Mouse (Mus musculus): ENCODE measurements around the gene Akr1b8. TPM values are rescaled to one million over a fixed set of nuclear protein-coding genes. Genes with fewer than 3 reads are reported as not detected.
A peak's percentile ranks its signal among the peaks of the same experiment; 100 is the strongest.
"Not testable (repeated sequence)": the region's sequence is repeated elsewhere in the genome, so short reads cannot be mapped to it uniquely, and the experiment has no call there.

Akr1b8 gene
- polyA plus RNA-seq, 2 experiments: 6.5 to 8.5 TPM

- no peak overlapping the region for H3K4me2 ChIP-seq (replicated peaks; ENCODE audit: low read depth, low read length, severe bottlenecking)
- no peaks in the 10 kb centered on the region for H3K27me3 ChIP-seq (ENCODE audit: control insufficient read depth, insufficient read depth, low read length)
- no peak overlapping the region for H3K27ac ChIP-seq (replicated peaks; ENCODE audit: low read depth, low read length)
- DNase-seq (ENCODE audit: low spot score) (no peak), ATAC-seq (ENCODE audit: low FRiP score, low read depth) (no peak)
- H3K4me1 ChIP-seq (ENCODE audit: control insufficient read depth, insufficient read depth, low read length): 0 out of 2 replicates have a peak, but pooled peaks cover 2% of the 10 kb centered on the region
- H3K9ac ChIP-seq (ENCODE audit: low read depth, low read length, severe bottlenecking): no peak overlapping the region
- H3K36me3 ChIP-seq (ENCODE audit: control insufficient read depth, insufficient read depth, low read length): no peaks in the 10 kb centered on the region
- TF ChIP-seq POLR2A (IDR thresholded peaks at IDR 0.05; ENCODE audit: borderline replicate concordance, extremely low read depth, insufficient read depth, insufficient read length): no peak
- no peaks in the 10 kb centered on the region for H3K9me3 ChIP-seq (ENCODE audit: control insufficient read depth, low read length)
- no peak overlapping the region for H3K4me3 ChIP-seq (replicated peaks; ENCODE audit: low read length)
- whole genome bisulfite sequencing: 80% methylated on average over 7 of the region's 7 CpGs
Measured at GRCm38 (mm10) chr6:34373841-34374240, 19.9 kb downstream of the Akr1b8 start.

- H3K4me3 ChIP-seq (replicated peaks; ENCODE audit: low read length); DNase-seq (ENCODE audit: low spot score); H3K36me3 ChIP-seq (ENCODE audit: control insufficient read depth, insufficient read depth, low read length); H3K4me2 ChIP-seq (replicated peaks; ENCODE audit: low read depth, low read length, severe bottlenecking); H3K27me3 ChIP-seq (ENCODE audit: control insufficient read depth, insufficient read depth, low read length); H3K9me3 ChIP-seq (ENCODE audit: control insufficient read depth, low read length); H3K27ac ChIP-seq (replicated peaks; ENCODE audit: low read depth, low read length); H3K9ac ChIP-seq (ENCODE audit: low read depth, low read length, severe bottlenecking); ATAC-seq (ENCODE audit: low FRiP score, low read depth); H3K4me1 ChIP-seq (ENCODE audit: control insufficient read depth, insufficient read depth, low read length): not testable (repeated sequence)
- WGBS: 83% methylated on average over 5 of the region's 5 CpGs
Measured at GRCm38 (mm10) chr6:34375888-34376287, 22.0 kb downstream of the Akr1b8 start.

GRCm38 (mm10) chr6:34383401-34383800, 29.5 kb downstream of the Akr1b8 start:
- no peak for DNase-seq (ENCODE audit: low spot score)
- no peaks in the 10 kb centered on the region for H3K4me1 ChIP-seq (ENCODE audit: control insufficient read depth, insufficient read depth, low read length)
- no peak overlapping the region for H3K4me2 ChIP-seq (replicated peaks; ENCODE audit: low read depth, low read length, severe bottlenecking)
- no peak overlapping the region for H3K9ac ChIP-seq (ENCODE audit: low read depth, low read length, severe bottlenecking)
- 56% methylated on average over 8 of the region's 8 CpGs for WGBS
- no peaks in the 10 kb centered on the region for H3K36me3 ChIP-seq (ENCODE audit: control insufficient read depth, insufficient read depth, low read length)
- ATAC-seq (ENCODE audit: low FRiP score, low read depth): no peak
- H3K9me3 ChIP-seq (ENCODE audit: control insufficient read depth, low read length): no peaks in the 10 kb centered on the region
- no peak for TF ChIP-seq POLR2A (IDR thresholded peaks at IDR 0.05; ENCODE audit: borderline replicate concordance, extremely low read depth, insufficient read depth, insufficient read length)
- no peak overlapping the region for H3K27ac ChIP-seq (replicated peaks; ENCODE audit: low read depth, low read length)
- no peaks in the 10 kb centered on the region for H3K27me3 ChIP-seq (ENCODE audit: control insufficient read depth, insufficient read depth, low read length)
- no peak overlapping the region for H3K4me3 ChIP-seq (replicated peaks; ENCODE audit: low read length)

- WGBS: under 1% methylated on average over 17 of the region's 17 CpGs
- Histone ChIP-seq H3K27ac (replicated peaks; ENCODE audit: low read depth, low read length) (peak within 1 kb of the TSS; percentile 41; the same call in 1 of the 2 replicates), H3K36me3 (ENCODE audit: control insufficient read depth, insufficient read depth, low read length) (no peaks in the 10 kb centered on the region), H3K4me2 (replicated peaks; ENCODE audit: low read depth, low read length, severe bottlenecking) (peak within 1 kb of the TSS; percentile 68), H3K9me3 (ENCODE audit: control insufficient read depth, low read length) (no peaks in the 10 kb centered on the region), H3K4me1 (ENCODE audit: control insufficient read depth, insufficient read depth, low read length) (no peaks in the 10 kb centered on the region), H3K9ac (ENCODE audit: low read depth, low read length, severe bottlenecking) (peak within 1 kb of the TSS; percentile 49), H3K4me3 (replicated peaks; ENCODE audit: low read length) (peak within 1 kb of the TSS; percentile 42), H3K27me3 (ENCODE audit: control insufficient read depth, insufficient read depth, low read length) (no peaks in the 10 kb centered on the region)
- DNase-seq (ENCODE audit: low spot score): peak; percentile 17
- peak; percentile 37; the same call in 1 of the 2 replicates for ATAC-seq (ENCODE audit: low FRiP score, low read depth)
- no peak for TF ChIP-seq POLR2A (IDR thresholded peaks at IDR 0.05; ENCODE audit: borderline replicate concordance, extremely low read depth, insufficient read depth, insufficient read length)
Measured at GRCm38 (mm10) chr6:34384110-34384661, 30.3 kb downstream of the Akr1b8 start, which contains the start of gene Akr1b10. Akr1b10 (plus strand) TSS chr6:34384218.

GRCm38 (mm10) chr6:34384701-34385370, 30.9 kb downstream of the Akr1b8 start:
- Histone ChIP-seq H3K27me3 (ENCODE audit: control insufficient read depth, insufficient read depth, low read length) (no peaks in the 10 kb centered on the region), H3K4me2 (replicated peaks; ENCODE audit: low read depth, low read length, severe bottlenecking) (peak overlapping the region; percentile 68), H3K9me3 (ENCODE audit: control insufficient read depth, low read length) (no peaks in the 10 kb centered on the region), H3K4me3 (replicated peaks; ENCODE audit: low read length) (peak overlapping the region; percentile 42), H3K36me3 (ENCODE audit: control insufficient read depth, insufficient read depth, low read length) (no peaks in the 10 kb centered on the region; the same call in 1 of the 2 replicates), H3K27ac (replicated peaks; ENCODE audit: low read depth, low read length) (peak overlapping the region; percentile 41; the same call in 1 of the 2 replicates), H3K9ac (ENCODE audit: low read depth, low read length, severe bottlenecking) (peak overlapping the region; percentile 49), H3K4me1 (ENCODE audit: control insufficient read depth, insufficient read depth, low read length) (no peaks in the 10 kb centered on the region)
- no peak for TF ChIP-seq POLR2A (IDR thresholded peaks at IDR 0.05; ENCODE audit: borderline replicate concordance, extremely low read depth, insufficient read depth, insufficient read length)
- under 1% methylated on average over 13 of the region's 13 CpGs for WGBS
- ATAC-seq (ENCODE audit: low FRiP score, low read depth) (peak; percentile 57; the same call in 1 of the 2 replicates), DNase-seq (ENCODE audit: low spot score) (peak; percentile 53)

Data from limb, embryonic 14.5 days (tissue).